Mouse (Mus musculus): Measurements from ENCODE around the gene Dmrtc1b. TPM values are rescaled to one million over a fixed set of nuclear protein-coding genes. Genes with fewer than 3 reads are reported as not detected.

The Dmrtc1b gene
- polyA plus RNA-seq, 1 experiment from 2014 or later = not detected

Other genes starting within 250 kb of the Dmrtc1b start
- 3.2 and 4.3 TPM in 2 replicates for gene Hdac8, start 202.5 kb upstream of the Dmrtc1b start, polyA plus RNA-seq (2014; fragmentation: Nextera tagmentation; extraction: Ambion mirVana)
- gene Phka1, start 63.6 kb upstream of the Dmrtc1b start, polyA plus RNA-seq (2014; fragmentation: Nextera tagmentation; extraction: Ambion mirVana) = 3.5 and 8.2 TPM in 2 replicates
- not detected in 2 replicates for gene Gm3880, start 20.9 kb upstream of the Dmrtc1b start, polyA plus RNA-seq (2014; fragmentation: Nextera tagmentation; extraction: Ambion mirVana)
- gene Gm9112, start 230 bp upstream of the Dmrtc1b start, polyA plus RNA-seq (2014; fragmentation: Nextera tagmentation; extraction: Ambion mirVana) = not detected in 2 replicates
- not detected in 2 replicates for gene Dmrtc1c1, start 95.1 kb downstream of the Dmrtc1b start, polyA plus RNA-seq (2014; fragmentation: Nextera tagmentation; extraction: Ambion mirVana)
- gene Dmrtc1c2, start 146.8 kb downstream of the Dmrtc1b start, polyA plus RNA-seq (2014; fragmentation: Nextera tagmentation; extraction: Ambion mirVana) = not detected in 2 replicates
- not detected in 2 replicates for gene 1700031F05Rik, start 160.1 kb downstream of the Dmrtc1b start, polyA plus RNA-seq (2014; fragmentation: Nextera tagmentation; extraction: Ambion mirVana)
- 1.0 and 1.2 TPM in 2 replicates for gene Dmrtc1a, start 200.8 kb downstream of the Dmrtc1b start, polyA plus RNA-seq (2014; fragmentation: Nextera tagmentation; extraction: Ambion mirVana)
- not detected in 2 replicates for gene 1700011M02Rik, start 201.0 kb downstream of the Dmrtc1b start, polyA plus RNA-seq (2014; fragmentation: Nextera tagmentation; extraction: Ambion mirVana)
- not detected in 2 replicates for gene 1700018G05Rik, start 220.5 kb downstream of the Dmrtc1b start, polyA plus RNA-seq (2014; fragmentation: Nextera tagmentation; extraction: Ambion mirVana)

All from kidney, embryonic 14.5 days (tissue).